Mouse (Mus musculus): ENCODE results near the gene Racgap1.

- TF ChIP-seq POLR2A (IDR thresholded peaks at IDR 0.05; ENCODE audit: insufficient read depth, low read depth, low read length) (no peak), CTCF (IDR thresholded peaks at IDR 0.05) (no peak)
Measured at GRCm38 (mm10) chr15:99614753-99615152, 36.7 kb downstream of the Racgap1 start.

Data from heart, adult 2 months (tissue).